Mouse (Mus musculus): ENCODE data around the gene Iqsec2. TPM values are rescaled to one million over a fixed set of nuclear protein-coding genes. Genes with fewer than 3 reads are reported as not detected.
"Not testable (repeated sequence)": the region's sequence is repeated elsewhere in the genome, so short reads cannot be mapped to it uniquely, and the experiment has no call there.

Iqsec2 gene
- polyA plus RNA-seq, 1 experiment from 2014 or later = 1.5 TPM

GRCm38 (mm10) chrX:152222226-152222625 lies 78.2 kb downstream of the Iqsec2 start:
- WGBS = 64% methylated on average over 8 of the region's 9 CpGs
- Histone ChIP-seq H3K27me3 (ENCODE audit: control insufficient read depth, insufficient read depth, low read length) (peaks cover 64% of the 10 kb centered on the region), H3K4me2 (ENCODE audit: low read depth, low read length, severe bottlenecking) (no peak overlapping the region), H3K9me3 (ENCODE audit: control insufficient read depth, low read length) (no peaks in the 10 kb centered on the region), H3K4me1 (replicated peaks; ENCODE audit: control insufficient read depth, insufficient read depth, low read length) (no peaks in the 10 kb centered on the region), H3K27ac (ENCODE audit: low read depth, low read length) (no peak overlapping the region), H3K4me3 (ENCODE audit: low read depth, low read length) (no peak overlapping the region), H3K9ac (ENCODE audit: low read length) (no peak overlapping the region), H3K36me3 (ENCODE audit: control insufficient read depth, insufficient read depth, low read length) (no peaks in the 10 kb centered on the region)
- DNase-seq (ENCODE audit: low spot score) = no peak
- ATAC-seq (replicated peaks; ENCODE audit: low FRiP score) = no peak

- Histone ChIP-seq H3K27ac (ENCODE audit: low read depth, low read length) (no peak overlapping the region), H3K9ac (ENCODE audit: low read length) (no peak overlapping the region), H3K36me3 (ENCODE audit: control insufficient read depth, insufficient read depth, low read length) (no peaks in the 10 kb centered on the region), H3K4me1 (replicated peaks; ENCODE audit: control insufficient read depth, insufficient read depth, low read length) (no peaks in the 10 kb centered on the region), H3K27me3 (ENCODE audit: control insufficient read depth, insufficient read depth, low read length) (peaks cover 62% of the 10 kb centered on the region), H3K9me3 (ENCODE audit: control insufficient read depth, low read length) (no peaks in the 10 kb centered on the region), H3K4me2 (ENCODE audit: low read depth, low read length, severe bottlenecking) (no peak overlapping the region), H3K4me3 (ENCODE audit: low read depth, low read length) (no peak overlapping the region)
- ATAC-seq (replicated peaks; ENCODE audit: low FRiP score) (no peak), DNase-seq (ENCODE audit: low spot score) (no peak)
- 87% methylated on average over 6 of the region's 6 CpGs for WGBS
Measured at GRCm38 (mm10) chrX:152223313-152223712, 79.2 kb downstream of the Iqsec2 start.

GRCm38 (mm10) chrX:152224280-152224679 lies 80.2 kb downstream of the Iqsec2 start:
- WGBS = 75% methylated on average over 5 of the region's 5 CpGs
- Histone ChIP-seq H3K9ac (ENCODE audit: low read length) (no peak overlapping the region), H3K27me3 (ENCODE audit: control insufficient read depth, insufficient read depth, low read length) (peaks cover 52% of the 10 kb centered on the region), H3K27ac (ENCODE audit: low read depth, low read length) (no peak overlapping the region), H3K4me2 (ENCODE audit: low read depth, low read length, severe bottlenecking) (no peak overlapping the region), H3K9me3 (ENCODE audit: control insufficient read depth, low read length) (no peaks in the 10 kb centered on the region), H3K4me3 (ENCODE audit: low read depth, low read length) (no peak overlapping the region), H3K4me1 (replicated peaks; ENCODE audit: control insufficient read depth, insufficient read depth, low read length) (no peaks in the 10 kb centered on the region), H3K36me3 (ENCODE audit: control insufficient read depth, insufficient read depth, low read length) (no peaks in the 10 kb centered on the region)
- ATAC-seq (replicated peaks; ENCODE audit: low FRiP score) (no peak), DNase-seq (ENCODE audit: low spot score) (no peak)

GRCm38 (mm10) chrX:152232781-152233763 lies 89.0 kb downstream of the Iqsec2 start, which contains the start of gene Kdm5c:
Gene Kdm5c, plus strand, starts transcription at chrX:152233020.
- Histone ChIP-seq H3K27ac (ENCODE audit: low read depth, low read length) (no peak within 1 kb of the TSS; the same call in none of the 2 replicates), H3K9me3 (ENCODE audit: control insufficient read depth, low read length) (no peaks in the 10 kb centered on the region), H3K4me3 (ENCODE audit: low read depth, low read length) (peak within 1 kb of the TSS; percentile 90), H3K27me3 (ENCODE audit: control insufficient read depth, insufficient read depth, low read length) (no peaks in the 10 kb centered on the region), H3K4me1 (replicated peaks; ENCODE audit: control insufficient read depth, insufficient read depth, low read length) (peaks cover 3% of the 10 kb centered on the region), H3K4me2 (ENCODE audit: low read depth, low read length, severe bottlenecking) (peak within 1 kb of the TSS; percentile 70), H3K9ac (ENCODE audit: low read length) (peak within 1 kb of the TSS; percentile 86), H3K36me3 (ENCODE audit: control insufficient read depth, insufficient read depth, low read length) (no peaks in the 10 kb centered on the region; the same call in 1 of the 2 replicates)
- DNase-seq (ENCODE audit: low spot score) = peak; percentile 96
- peak; percentile 99 for ATAC-seq (replicated peaks; ENCODE audit: low FRiP score)
- WGBS = 1% methylated on average over 66 of the region's 69 CpGs

GRCm38 (mm10) chrX:152234125-152234524 lies 90.1 kb downstream of the Iqsec2 start:
- no peak overlapping the region for H3K27ac ChIP-seq (ENCODE audit: low read depth, low read length)
- no peaks in the 10 kb centered on the region; the same call in 1 of the 2 replicates for H3K36me3 ChIP-seq (ENCODE audit: control insufficient read depth, insufficient read depth, low read length)

GRCm38 (mm10) chrX:152235758-152236157 lies 91.7 kb downstream of the Iqsec2 start:
- Histone ChIP-seq H3K4me1 (replicated peaks; ENCODE audit: control insufficient read depth, insufficient read depth, low read length) (peaks cover 3% of the 10 kb centered on the region), H3K9ac (ENCODE audit: low read length) (no peak overlapping the region), H3K4me3 (ENCODE audit: low read depth, low read length) (no peak overlapping the region), H3K27me3 (ENCODE audit: control insufficient read depth, insufficient read depth, low read length) (no peaks in the 10 kb centered on the region), H3K4me2 (ENCODE audit: low read depth, low read length, severe bottlenecking) (no peak overlapping the region), H3K36me3 (ENCODE audit: control insufficient read depth, insufficient read depth, low read length) (no peaks in the 10 kb centered on the region; the same call in 1 of the 2 replicates), H3K9me3 (ENCODE audit: control insufficient read depth, low read length) (no peaks in the 10 kb centered on the region), H3K27ac (ENCODE audit: low read depth, low read length) (no peak overlapping the region)
- no peak for DNase-seq (ENCODE audit: low spot score)
- WGBS = 87% methylated on average over 2 of the region's 2 CpGs
- no peak for ATAC-seq (replicated peaks; ENCODE audit: low FRiP score)

More at GRCm38 (mm10) chrX:152234125-152234524, 90.1 kb downstream of the Iqsec2 start:
- 35% methylated on average over 3 of the region's 3 CpGs for WGBS
- H3K4me2 ChIP-seq (ENCODE audit: low read depth, low read length, severe bottlenecking) = peak overlapping the region; percentile 70
- H3K4me3 ChIP-seq (ENCODE audit: low read depth, low read length) = peak overlapping the region; percentile 90
- peaks cover 3% of the 10 kb centered on the region for H3K4me1 ChIP-seq (replicated peaks; ENCODE audit: control insufficient read depth, insufficient read depth, low read length)
- no peaks in the 10 kb centered on the region for H3K27me3 ChIP-seq (ENCODE audit: control insufficient read depth, insufficient read depth, low read length)
- no peaks in the 10 kb centered on the region for H3K9me3 ChIP-seq (ENCODE audit: control insufficient read depth, low read length)
- H3K9ac ChIP-seq (ENCODE audit: low read length) = peak overlapping the region; percentile 86
- no peak for ATAC-seq (replicated peaks; ENCODE audit: low FRiP score)
- no peak for DNase-seq (ENCODE audit: low spot score)

- H3K4me3 ChIP-seq (ENCODE audit: low read depth, low read length); H3K36me3 ChIP-seq (ENCODE audit: control insufficient read depth, insufficient read depth, low read length); H3K4me2 ChIP-seq (ENCODE audit: low read depth, low read length, severe bottlenecking); H3K27ac ChIP-seq (ENCODE audit: low read depth, low read length); H3K27me3 ChIP-seq (ENCODE audit: control insufficient read depth, insufficient read depth, low read length); H3K9ac ChIP-seq (ENCODE audit: low read length); H3K9me3 ChIP-seq (ENCODE audit: control insufficient read depth, low read length); H3K4me1 ChIP-seq (replicated peaks; ENCODE audit: control insufficient read depth, insufficient read depth, low read length); DNase-seq (ENCODE audit: low spot score); ATAC-seq (replicated peaks; ENCODE audit: low FRiP score): not testable (repeated sequence)
- 81% methylated on average over 6 of the region's 6 CpGs for WGBS
Measured at GRCm38 (mm10) chrX:152243140-152243539, 99.1 kb downstream of the Iqsec2 start.

- 92% methylated on average over 2 of the region's 2 CpGs for WGBS
- Histone ChIP-seq H3K27ac (ENCODE audit: low read depth, low read length) (no peak overlapping the region), H3K4me1 (replicated peaks; ENCODE audit: control insufficient read depth, insufficient read depth, low read length) (no peaks in the 10 kb centered on the region), H3K36me3 (ENCODE audit: control insufficient read depth, insufficient read depth, low read length) (peaks cover 4% of the 10 kb centered on the region; the same call in 1 of the 2 replicates), H3K4me3 (ENCODE audit: low read depth, low read length) (no peak overlapping the region), H3K27me3 (ENCODE audit: control insufficient read depth, insufficient read depth, low read length) (no peaks in the 10 kb centered on the region), H3K9ac (ENCODE audit: low read length) (no peak overlapping the region), H3K9me3 (ENCODE audit: control insufficient read depth, low read length) (no peaks in the 10 kb centered on the region), H3K4me2 (ENCODE audit: low read depth, low read length, severe bottlenecking) (no peak overlapping the region)
- ATAC-seq (replicated peaks; ENCODE audit: low FRiP score) (no peak), DNase-seq (ENCODE audit: low spot score) (no peak)
Measured at GRCm38 (mm10) chrX:152244492-152245189, 100.6 kb downstream of the Iqsec2 start.

Measured in forebrain, embryonic 11.5 days (tissue).